Mouse (Mus musculus): ENCODE measurements around the gene Ankfn1. TPM values are rescaled to one million over a fixed set of nuclear protein-coding genes. Genes with fewer than 3 reads are reported as not detected.

Ankfn1 gene
- total RNA-seq, 1 experiment from 2014 or later = not detected

DNA sequence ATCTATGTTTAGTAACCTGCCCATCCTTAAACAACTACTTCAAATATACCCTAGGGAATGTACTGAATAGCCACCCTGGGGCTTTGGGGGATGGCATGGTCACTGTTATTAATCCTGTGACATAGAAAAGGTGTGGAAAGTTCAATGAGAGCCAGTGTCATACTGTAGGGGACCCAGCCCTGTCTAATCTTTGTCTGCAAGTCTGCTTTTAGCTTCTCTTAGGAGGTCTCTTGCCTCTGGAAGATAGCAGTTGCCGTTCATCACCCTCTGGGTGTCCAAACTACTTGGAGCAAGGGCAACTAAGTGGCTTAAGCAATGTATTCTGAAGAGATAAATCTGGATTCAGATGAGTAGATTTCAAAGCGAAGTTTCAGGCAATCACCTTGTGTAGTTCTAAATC, 357.6 kb downstream of the Ankfn1 start:
- no peak for ATAC-seq (ENCODE audit: extremely low read depth, insufficient number of reproducible peaks, low FRiP score, poor library complexity, severe bottlenecking)

DNA sequence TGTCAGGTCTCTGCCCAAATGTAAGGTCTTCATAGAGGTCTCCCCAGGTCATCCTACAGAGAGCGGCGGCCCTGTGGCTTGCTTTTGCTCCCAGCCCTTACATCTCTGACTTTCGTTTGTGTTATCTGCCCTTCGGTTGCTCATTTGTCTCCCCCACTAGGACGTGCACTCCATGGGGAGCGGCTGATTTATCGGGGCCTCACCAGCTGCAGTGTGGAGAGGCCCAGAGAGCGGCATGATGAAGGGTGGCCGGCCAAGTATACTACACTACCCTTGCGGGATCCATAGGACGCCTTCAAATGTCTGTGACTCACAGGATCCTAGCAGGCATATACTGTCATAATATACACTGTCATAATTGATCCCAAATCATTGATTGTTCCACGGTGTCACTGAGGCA, 358.8 kb downstream of the Ankfn1 start:
- ATAC-seq (ENCODE audit: extremely low read depth, insufficient number of reproducible peaks, low FRiP score, poor library complexity, severe bottlenecking) = no peak

- ATAC-seq (ENCODE audit: extremely low read depth, insufficient number of reproducible peaks, low FRiP score, poor library complexity, severe bottlenecking) = no peak
Observed at GRCm38 (mm10) chr11:89416769-89417168, 360.7 kb downstream of the Ankfn1 start.

GRCm38 (mm10) chr11:89408774-89409173, 368.7 kb downstream of the Ankfn1 start:
- ATAC-seq (ENCODE audit: extremely low read depth, insufficient number of reproducible peaks, low FRiP score, poor library complexity, severe bottlenecking) = no peak

- no peak for ATAC-seq (ENCODE audit: extremely low read depth, insufficient number of reproducible peaks, low FRiP score, poor library complexity, severe bottlenecking)
Observed at GRCm38 (mm10) chr11:89404489-89404888, 373.0 kb downstream of the Ankfn1 start.

GRCm38 (mm10) chr11:89403436-89403835, 374.0 kb downstream of the Ankfn1 start:
- ATAC-seq (ENCODE audit: extremely low read depth, insufficient number of reproducible peaks, low FRiP score, poor library complexity, severe bottlenecking) = no peak

DNA sequence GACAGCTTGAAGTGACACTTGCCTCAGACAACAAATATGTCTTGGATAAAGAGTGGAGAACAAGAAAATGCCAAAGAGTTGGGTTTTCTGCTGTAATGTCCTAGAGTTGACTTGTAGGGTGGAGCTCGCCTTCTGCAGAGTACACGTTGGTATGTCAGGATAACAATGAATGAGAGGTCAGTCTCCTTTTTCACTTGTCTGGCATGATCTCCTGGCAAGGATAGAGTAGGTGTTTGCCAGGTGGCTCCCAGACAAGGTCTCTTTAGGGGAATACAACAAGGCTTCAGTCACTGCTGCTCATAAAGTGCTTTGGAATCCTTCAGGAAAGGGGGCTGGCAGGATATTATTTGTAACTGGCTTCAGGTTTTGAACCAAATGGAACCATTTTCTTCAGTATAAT, 388.6 kb downstream of the Ankfn1 start:
- no peak for ATAC-seq (ENCODE audit: extremely low read depth, insufficient number of reproducible peaks, low FRiP score, poor library complexity, severe bottlenecking)

- ATAC-seq (ENCODE audit: extremely low read depth, insufficient number of reproducible peaks, low FRiP score, poor library complexity, severe bottlenecking) = no peak
Observed at GRCm38 (mm10) chr11:89382634-89383009, 394.8 kb downstream of the Ankfn1 start.

- no peak for ATAC-seq (ENCODE audit: extremely low read depth, insufficient number of reproducible peaks, low FRiP score, poor library complexity, severe bottlenecking)
Observed at GRCm38 (mm10) chr11:89381782-89382633, 395.4 kb downstream of the Ankfn1 start.

- no peak for ATAC-seq (ENCODE audit: extremely low read depth, insufficient number of reproducible peaks, low FRiP score, poor library complexity, severe bottlenecking)
Observed at GRCm38 (mm10) chr11:89370941-89371340, 406.5 kb downstream of the Ankfn1 start.

DNA sequence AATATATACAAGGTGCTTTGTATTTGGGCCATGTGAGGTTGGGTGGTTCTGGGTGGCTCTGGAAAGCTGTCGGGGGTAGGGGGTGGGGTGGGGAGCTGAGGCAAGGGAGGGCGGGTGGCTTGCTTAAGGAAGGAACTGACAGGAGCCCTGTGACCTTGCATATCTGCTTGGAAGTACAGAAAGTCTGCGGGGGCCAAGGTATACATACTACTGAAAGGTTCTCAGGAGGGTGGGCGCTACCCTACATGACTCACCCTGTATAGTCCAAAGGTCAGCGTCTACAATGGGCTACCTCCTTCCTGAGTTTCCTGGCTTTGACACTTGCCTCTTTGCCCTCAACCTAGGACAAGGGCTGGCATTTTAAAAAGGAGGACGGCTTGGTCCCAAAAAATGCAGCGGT, 407.1 kb downstream of the Ankfn1 start:
- no peak for ATAC-seq (ENCODE audit: extremely low read depth, insufficient number of reproducible peaks, low FRiP score, poor library complexity, severe bottlenecking)

- ATAC-seq (ENCODE audit: extremely low read depth, insufficient number of reproducible peaks, low FRiP score, poor library complexity, severe bottlenecking) = no peak
Observed at GRCm38 (mm10) chr11:89363981-89364380, 413.5 kb downstream of the Ankfn1 start.

DNA sequence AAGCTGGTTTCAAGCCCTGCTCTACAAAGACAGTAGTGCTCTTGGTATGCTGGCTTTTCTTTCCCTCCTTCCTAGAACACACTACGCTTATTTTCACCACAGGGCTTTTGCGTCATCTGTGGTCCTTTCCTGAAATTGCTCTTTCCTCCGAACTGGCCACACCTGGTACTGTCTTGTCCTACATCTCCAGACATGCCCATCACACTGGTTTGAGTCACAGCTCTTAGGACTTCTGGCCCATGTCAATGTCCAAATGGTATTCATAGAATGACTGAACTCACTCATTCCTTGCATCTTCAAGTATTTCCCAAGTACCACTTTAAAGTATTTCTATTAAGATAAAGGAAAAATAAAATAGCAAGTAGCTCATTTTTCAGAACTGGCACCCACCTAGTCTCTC, 416.6 kb downstream of the Ankfn1 start:
- no peak for ATAC-seq (ENCODE audit: extremely low read depth, insufficient number of reproducible peaks, low FRiP score, poor library complexity, severe bottlenecking)

DNA sequence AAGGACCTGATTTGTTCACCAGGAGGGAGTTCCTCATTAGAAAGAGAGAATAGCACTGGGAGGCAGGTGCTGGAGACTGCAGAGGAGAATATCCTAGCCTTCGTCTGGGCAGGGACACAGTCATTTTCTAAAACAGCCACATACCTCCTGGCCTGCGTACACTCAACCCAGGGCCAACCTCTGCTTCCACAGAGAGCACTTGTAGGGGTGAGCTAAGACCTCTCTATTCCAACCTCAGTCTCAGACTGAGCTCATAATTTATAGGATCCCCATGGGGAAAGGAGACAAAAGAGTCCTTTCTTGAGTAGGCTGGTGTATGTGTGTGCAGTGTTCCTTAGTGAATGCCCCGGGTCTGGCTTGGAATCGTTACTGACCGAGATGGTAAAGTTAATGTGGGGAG, 418.9 kb downstream of the Ankfn1 start:
- no peak for ATAC-seq (ENCODE audit: extremely low read depth, insufficient number of reproducible peaks, low FRiP score, poor library complexity, severe bottlenecking)

GRCm38 (mm10) chr11:89356479-89356878, 421.0 kb downstream of the Ankfn1 start:
- no peak for ATAC-seq (ENCODE audit: extremely low read depth, insufficient number of reproducible peaks, low FRiP score, poor library complexity, severe bottlenecking)

DNA sequence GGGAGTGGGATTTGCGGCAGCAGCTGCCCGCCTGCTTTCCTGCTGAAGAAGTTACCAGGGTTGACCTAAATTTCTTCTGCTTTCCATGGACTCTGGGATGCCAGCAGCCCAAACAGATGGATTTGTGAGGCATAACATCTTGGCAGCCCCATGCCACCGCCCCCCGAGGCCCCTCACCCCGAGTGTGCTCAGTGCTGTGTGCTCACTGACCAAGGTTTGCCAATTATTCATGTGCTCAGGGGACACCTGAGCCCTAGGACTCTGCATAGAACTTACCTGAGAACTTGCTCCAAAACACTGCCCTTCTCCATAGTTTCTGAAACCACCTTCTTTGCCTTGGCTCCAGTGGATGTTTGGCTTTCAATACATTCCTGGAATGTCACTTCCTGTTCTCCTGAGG, 421.4 kb downstream of the Ankfn1 start:
- no peak for ATAC-seq (ENCODE audit: extremely low read depth, insufficient number of reproducible peaks, low FRiP score, poor library complexity, severe bottlenecking)

DNA sequence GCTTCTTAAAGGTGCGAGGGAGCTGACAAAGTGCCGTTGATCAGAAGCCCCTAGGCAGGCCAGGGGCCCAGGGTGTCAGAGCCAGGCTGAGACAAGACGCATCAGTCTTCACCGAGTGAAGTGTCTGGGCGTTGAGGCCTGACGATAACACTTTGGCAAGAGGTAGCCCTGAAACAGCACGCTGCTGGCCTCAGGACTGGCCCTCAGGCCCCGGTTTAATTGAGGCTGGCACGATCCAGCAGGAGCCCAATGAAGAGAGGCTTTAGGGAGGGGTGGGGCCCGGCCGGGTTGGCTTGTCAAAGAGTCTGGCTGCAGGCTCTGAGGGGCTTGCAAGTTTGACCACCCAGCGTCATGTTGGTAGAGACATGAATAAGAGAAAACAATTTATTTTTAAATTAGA, 437.2 kb downstream of the Ankfn1 start:
- no peak for ATAC-seq (ENCODE audit: extremely low read depth, insufficient number of reproducible peaks, low FRiP score, poor library complexity, severe bottlenecking)

Data from neutrophil, adult 5-6 weeks (primary cell).